Mouse (Mus musculus) hindbrain, embryonic 16.5 days (tissue): ENCODE results near the gene Kntc1. TPM values are rescaled to one million over a fixed set of nuclear protein-coding genes. Genes with fewer than 3 reads are reported as not detected.
"Not testable (repeated sequence)": the region's sequence is repeated elsewhere in the genome, so short reads cannot be mapped to it uniquely, and the experiment has no call there.

Source experiments
- ATAC-seq: fragments of 200-750 bp; cut with Nextera tagmentation; 2 replicates; pipeline ENCODE4 v1.8.0; 2017; ENCODE audit warnings: moderate TSS enrichment, moderate library complexity
- H3K27ac ChIP-seq: fragments of 300-500 bp; sonication (generic); 2 replicates; pipeline ENCODE4 v1.5.1; 2014; ENCODE audit warnings: low read depth, mild to moderate bottlenecking, control low read depth, low read length, moderate library complexity
- H3K27me3 ChIP-seq: fragments of 300-500 bp; sonication (generic); replicated peaks from 2 replicates; pipeline ENCODE4 v1.6.1; 2014; ENCODE audit warnings: low read length; ENCODE audit not compliant: control insufficient read depth, insufficient read depth
- H3K36me3 ChIP-seq: fragments of 300-500 bp; sonication (generic); 2 replicates; pipeline ENCODE4 v1.6.1; 2014; ENCODE audit warnings: mild to moderate bottlenecking, low read length, moderate library complexity, mixed read lengths; ENCODE audit not compliant: control insufficient read depth, insufficient read depth
- H3K4me1 ChIP-seq: fragments of 300-500 bp; sonication (generic); 2 replicates; pipeline ENCODE4 v1.6.1; 2014; ENCODE audit warnings: low read depth, low read length; ENCODE audit not compliant: control insufficient read depth, insufficient read depth
- H3K4me2 ChIP-seq: fragments of 300-500 bp; sonication (generic); 2 replicates; pipeline ENCODE4 v1.6.1; 2014; ENCODE audit warnings: mild to moderate bottlenecking, low read length, control low read depth, moderate library complexity
- H3K4me3 ChIP-seq: fragments of 300-500 bp; sonication (generic); 2 replicates; pipeline ENCODE4 v1.5.1; 2014; ENCODE audit warnings: mild to moderate bottlenecking, low read length, control low read depth, moderate library complexity
- H3K9ac ChIP-seq: fragments of 300-500 bp; sonication (generic); 2 replicates; pipeline ENCODE4 v1.6.1; 2014; ENCODE audit warnings: low read depth, mild to moderate bottlenecking, control low read depth, low read length, moderate library complexity
- H3K9me3 ChIP-seq: fragments of 300-500 bp; sonication (generic); 2 replicates; pipeline ENCODE4 v1.6.1; 2014; ENCODE audit warnings: mild to moderate bottlenecking, low read length, moderate library complexity; ENCODE audit not compliant: control insufficient read depth
- WGBS: fragments of 180-500 bp; shearing (Covaris S2); extraction: QIAGEN DNeasy Blood & Tissue Kit; methylation state at CpG from one replicate; pipeline ENCODE4 v1.1.7; 2014; 5-methylcytosine and 5-hydroxymethylcytosine counted together
- polyA plus RNA-seq: library from polyadenylated mRNA; unstranded; fragments of >200 nt; fragmentation: Nextera tagmentation; extraction: Ambion mirVana; gene quantifications from 2 replicates; pipeline ENCODE4 v1.2.1, GENCODE M21; 2015

The Kntc1 gene
- 4.5 and 5.8 TPM in 2 replicates for polyA plus RNA-seq

DNA sequence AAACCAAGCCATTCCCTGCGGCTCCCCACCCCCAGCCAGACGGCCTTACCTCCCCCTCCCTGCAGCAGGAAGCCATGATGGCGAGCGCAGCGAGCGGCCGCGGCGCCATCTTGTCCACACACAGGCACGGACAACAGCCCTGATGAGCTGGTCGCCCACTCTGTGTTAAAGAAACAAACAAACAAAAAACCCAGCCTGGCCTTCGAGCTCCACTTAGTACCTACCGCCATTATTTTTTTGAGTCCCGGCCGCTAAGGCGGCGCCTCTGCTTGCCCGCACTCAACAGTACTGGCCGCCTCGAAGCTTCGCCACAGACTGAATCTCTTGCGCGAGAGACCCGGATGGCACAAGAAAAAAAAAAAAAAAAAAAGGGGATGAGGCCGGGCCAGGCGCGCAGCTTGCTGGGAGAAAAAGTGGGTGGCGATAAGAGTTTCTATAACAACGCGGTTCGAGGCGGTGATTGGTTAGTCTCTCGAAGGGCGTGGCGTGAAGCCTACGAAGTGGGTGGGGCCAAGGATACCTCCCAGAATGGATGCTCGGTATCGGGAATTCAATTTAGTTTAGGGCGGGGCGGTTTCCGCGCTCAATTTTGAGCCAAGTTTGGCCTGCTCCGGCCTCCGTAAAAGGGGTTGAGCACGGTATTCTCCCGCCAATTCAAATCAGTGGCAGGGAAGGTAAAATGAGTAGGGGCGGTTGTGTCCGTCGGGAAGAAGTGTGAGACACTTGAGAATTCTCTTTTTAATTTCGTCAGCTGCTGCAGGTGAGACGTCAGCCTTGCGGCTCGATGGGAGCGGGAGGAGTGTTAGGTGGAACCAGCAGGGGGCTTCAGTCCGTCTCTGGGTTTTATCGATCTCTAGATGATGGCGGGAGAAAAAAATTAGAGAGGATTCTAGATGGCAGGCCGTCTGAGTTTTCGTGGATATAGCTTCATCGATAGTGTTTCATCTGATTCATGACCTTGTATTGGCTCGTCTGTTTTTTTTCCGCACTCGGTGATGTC lies at the start of gene Kntc1, which contains the start of gene Rsrc2:
Gene Kntc1 (plus strand): TSS at position 652 of the 1,000 bp plus-strand sequence.
Gene Rsrc2 (minus strand): TSS at position 350 of the 1,000 bp plus-strand sequence.
- peaks cover 23% of the 10 kb centered on the region for H3K4me1 ChIP-seq
- ATAC-seq: peak; percentile 99
- peak within 1 kb of the TSS; percentile 99 for H3K27ac ChIP-seq
- WGBS: under 1% methylated on average over 63 of the region's 63 CpGs
- peaks cover 2% of the 10 kb centered on the region; the same call in 1 of the 2 replicates for H3K36me3 ChIP-seq
- no peaks in the 10 kb centered on the region for H3K9me3 ChIP-seq
- peak within 1 kb of the TSS; percentile 76 for H3K9ac ChIP-seq
- peak within 1 kb of the TSS; percentile 59 for H3K4me3 ChIP-seq
- peak within 1 kb of the TSS; percentile 77 for H3K4me2 ChIP-seq
- H3K27me3 ChIP-seq: no peaks in the 10 kb centered on the region

- H3K27me3 ChIP-seq: no peaks in the 10 kb centered on the region
- no peak overlapping the region for H3K4me2 ChIP-seq
- H3K4me3 ChIP-seq: no peak overlapping the region
- H3K4me1 ChIP-seq: no peaks in the 10 kb centered on the region
- H3K36me3 ChIP-seq: peaks cover 41% of the 10 kb centered on the region
- ATAC-seq: no peak
- H3K27ac ChIP-seq: no peak overlapping the region
- 57% methylated on average over 11 of the region's 11 CpGs for WGBS
- no peaks in the 10 kb centered on the region for H3K9me3 ChIP-seq
- no peak overlapping the region for H3K9ac ChIP-seq
These were observed 48.9 kb upstream of the Kntc1 start for GRCm38 (mm10) chr5:123700625-123701024.

DNA sequence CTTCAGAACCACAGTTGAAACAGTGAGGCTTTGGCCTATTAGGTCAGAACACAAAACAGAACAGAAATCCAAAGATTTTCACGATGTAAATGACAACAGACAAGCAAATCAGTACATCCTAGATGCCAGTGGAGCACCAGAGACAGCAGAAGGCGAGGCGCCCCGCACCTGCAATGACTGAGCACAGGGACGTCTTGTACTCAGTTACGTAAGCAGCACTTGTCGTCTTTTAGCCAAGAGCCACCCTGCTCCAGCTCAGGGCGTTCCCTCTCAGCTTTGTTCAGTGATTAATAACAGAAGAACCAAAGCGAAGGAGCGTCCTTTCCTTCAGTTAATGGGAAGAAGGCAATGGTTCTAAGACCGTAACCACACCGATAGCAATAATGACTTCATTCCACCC lies 40.9 kb upstream of the Kntc1 start:
- 93% methylated on average over 12 of the region's 12 CpGs for WGBS

GRCm38 (mm10) chr5:123709571-123709970 lies 39.9 kb upstream of the Kntc1 start:
- no peaks in the 10 kb centered on the region for H3K27me3 ChIP-seq
- 88% methylated on average over 4 of the region's 4 CpGs for WGBS
- peaks cover 61% of the 10 kb centered on the region for H3K36me3 ChIP-seq
- no peak for ATAC-seq
- no peak overlapping the region for H3K4me2 ChIP-seq
- no peak overlapping the region for H3K27ac ChIP-seq
- H3K9ac ChIP-seq: no peak overlapping the region
- H3K9me3 ChIP-seq: no peaks in the 10 kb centered on the region
- H3K4me3 ChIP-seq: no peak overlapping the region
- no peaks in the 10 kb centered on the region for H3K4me1 ChIP-seq

More for the DNA sequence above, 40.9 kb upstream of the Kntc1 start:
- Histone ChIP-seq H3K27me3 (no peaks in the 10 kb centered on the region), H3K4me2 (no peak overlapping the region), H3K9ac (no peak overlapping the region), H3K36me3 (peaks cover 63% of the 10 kb centered on the region), H3K27ac (no peak overlapping the region), H3K9me3 (no peaks in the 10 kb centered on the region), H3K4me1 (no peaks in the 10 kb centered on the region), H3K4me3 (no peak overlapping the region)
- ATAC-seq: no peak

- no peaks in the 10 kb centered on the region for H3K27me3 ChIP-seq
- ATAC-seq: no peak
- no peak overlapping the region for H3K9ac ChIP-seq
- peaks cover 37% of the 10 kb centered on the region for H3K36me3 ChIP-seq
- no peak overlapping the region for H3K4me3 ChIP-seq
- no peak overlapping the region for H3K27ac ChIP-seq
- WGBS: 98% methylated on average over 6 of the region's 6 CpGs
- H3K9me3 ChIP-seq: no peaks in the 10 kb centered on the region
- no peak overlapping the region for H3K4me2 ChIP-seq
- peaks cover 10% of the 10 kb centered on the region for H3K4me1 ChIP-seq
These were observed 35.7 kb upstream of the Kntc1 start for GRCm38 (mm10) chr5:123713782-123714181.

DNA sequence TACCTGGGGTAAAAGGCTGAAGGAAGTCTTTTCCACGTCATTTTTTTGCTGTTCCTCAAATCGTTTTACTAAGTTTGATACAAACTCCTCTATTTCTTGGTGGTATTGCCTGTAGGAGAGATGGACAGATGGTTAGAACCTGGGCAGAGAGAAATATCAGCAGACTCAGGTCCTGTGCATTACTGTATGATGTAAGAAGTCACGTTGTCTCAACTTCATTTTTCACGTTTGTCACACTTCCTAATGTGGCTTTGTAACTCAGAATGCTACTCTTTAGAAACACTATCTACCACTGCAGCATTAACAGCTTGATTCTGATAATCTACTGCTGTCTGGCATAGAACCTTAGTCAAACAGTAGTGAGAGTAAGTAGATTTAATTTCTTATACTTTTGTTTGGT lies 34.9 kb upstream of the Kntc1 start:
- peaks cover 36% of the 10 kb centered on the region for H3K36me3 ChIP-seq
- H3K4me3 ChIP-seq: no peak overlapping the region
- no peaks in the 10 kb centered on the region for H3K27me3 ChIP-seq
- H3K27ac ChIP-seq: no peak overlapping the region
- 90% methylated on average over 4 of the region's 4 CpGs for WGBS
- no peaks in the 10 kb centered on the region for H3K9me3 ChIP-seq
- peaks cover 18% of the 10 kb centered on the region for H3K4me1 ChIP-seq
- ATAC-seq: no peak
- no peak overlapping the region for H3K9ac ChIP-seq
- no peak overlapping the region for H3K4me2 ChIP-seq

- Histone ChIP-seq H3K4me1 (peaks cover 19% of the 10 kb centered on the region), H3K9me3 (no peaks in the 10 kb centered on the region), H3K4me2 (peak within 1 kb of the TSS; percentile 68), H3K4me3 (peak within 1 kb of the TSS; percentile 88), H3K27me3 (no peaks in the 10 kb centered on the region), H3K9ac (peak within 1 kb of the TSS; percentile 89), H3K36me3 (0 out of 2 replicates have a peak, but pooled peaks cover 3% of the 10 kb centered on the region), H3K27ac (peak within 1 kb of the TSS; percentile 93)
- peak; percentile 100 for ATAC-seq
- WGBS: under 1% methylated on average over 67 of the region's 83 CpGs
These were observed 28.9 kb upstream of the Kntc1 start, which contains the start of gene Zcchc8 for GRCm38 (mm10) chr5:123720328-123721311. Zcchc8 (minus strand) TSS chr5:123721100.

GRCm38 (mm10) chr5:123723816-123724215 lies 25.7 kb upstream of the Kntc1 start:
- not testable (repeated sequence) for H3K9ac ChIP-seq, H3K27ac ChIP-seq, H3K27me3 ChIP-seq, ATAC-seq, H3K4me3 ChIP-seq, H3K9me3 ChIP-seq, H3K36me3 ChIP-seq, H3K4me2 ChIP-seq, H3K4me1 ChIP-seq
- WGBS: 93% methylated on average over 7 of the region's 7 CpGs
